Mouse (Mus musculus) heart, postnatal 14 days (tissue): ENCODE results near the gene 1700017B05Rik. TPM values are rescaled to one million over a fixed set of nuclear protein-coding genes. Genes with fewer than 3 reads are reported as not detected.
"Not testable (repeated sequence)": the region's sequence is repeated elsewhere in the genome, so short reads cannot be mapped to it uniquely, and the experiment has no call there.

Experiments used
- DNase-seq, 2 experiments: peaks; one replicate each; pipeline ENCODE4 v3.0.0; 2021 to 2022
- intact Hi-C: fragments of 180-260 bp; cut with DNase I; formaldehyde crosslinking; loops from one replicate; pipeline ENCODE4 v1.15.1; 2025
- long read RNA-seq, 2 experiments: library from polyadenylated mRNA; stranded (forward); transcript quantifications; one replicate each; pipeline ENCODE4 v2.0.0; 2021
- total RNA-seq, 2 experiments: library from RNA; stranded (reverse); gene quantifications; 2 replicates each; pipeline ENCODE4 v1.2.3; 2021

Gene 1700017B05Rik
- total RNA-seq, result 10 to 100 TPM; 15.5 to 16.4 TPM
- long read RNA-seq, experiment 1, full-length matches to known transcripts, result 9 of 18 reads
- long read RNA-seq, experiment 1, partial matches to known transcripts, result 9 of 18 reads
- long read RNA-seq, experiment 1, other reads (novel, unspliced or antisense), result 0 of 18 reads
- long read RNA-seq, experiment 2, full-length matches to known transcripts, result 5 of 7 reads
- long read RNA-seq, experiment 2, partial matches to known transcripts, result 2 of 7 reads
- long read RNA-seq, experiment 2, other reads (novel, unspliced or antisense), result 0 of 7 reads

- intact Hi-C loops, result loop anchor here (2.0 to 5.0 kb wide), 2 partner anchors 55 kb away; no protein-coding TSS in a partner anchor
- peak; percentile 81 to 84 for DNase-seq
Observed at GRCm38 (mm10) chr9:57261913-57262794, at the start of gene 1700017B05Rik. TSS of gene 1700017B05Rik (minus strand) at chr9:57262612.

- DNase-seq, result no peak
- intact Hi-C loops, result no loop called here
Observed at GRCm38 (mm10) chr9:57310895-57311294, 48.5 kb upstream of the 1700017B05Rik start.

- intact Hi-C loops, result no loop called here
- DNase-seq, result no peak
Observed at GRCm38 (mm10) chr9:57309353-57309752, 46.9 kb upstream of the 1700017B05Rik start.

- intact Hi-C loops, result no loop called here
- no peak for DNase-seq
Observed at GRCm38 (mm10) chr9:57307456-57307855, 45.0 kb upstream of the 1700017B05Rik start.

DNA sequence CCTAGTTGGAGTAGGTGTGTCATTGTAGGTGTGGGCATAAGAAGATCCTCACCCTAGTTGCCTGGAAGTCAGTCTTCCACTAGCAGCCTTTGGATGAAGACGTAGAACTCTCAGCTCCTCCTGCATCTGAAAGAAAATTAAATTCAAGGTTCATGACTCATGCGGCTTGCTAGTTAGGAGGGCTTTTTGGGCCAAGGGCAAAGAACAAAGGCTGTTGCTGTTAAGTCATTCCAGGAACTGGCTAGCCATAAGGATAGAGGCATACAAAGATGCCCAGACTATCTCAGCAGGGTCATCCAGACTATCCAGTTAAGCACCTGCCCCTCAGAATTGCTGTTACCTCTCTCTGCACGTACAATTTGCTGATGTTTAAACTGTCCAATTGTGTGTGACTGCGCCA lies 42.3 kb upstream of the 1700017B05Rik start:
- intact Hi-C loops, DNase-seq: not testable (repeated sequence)

DNA sequence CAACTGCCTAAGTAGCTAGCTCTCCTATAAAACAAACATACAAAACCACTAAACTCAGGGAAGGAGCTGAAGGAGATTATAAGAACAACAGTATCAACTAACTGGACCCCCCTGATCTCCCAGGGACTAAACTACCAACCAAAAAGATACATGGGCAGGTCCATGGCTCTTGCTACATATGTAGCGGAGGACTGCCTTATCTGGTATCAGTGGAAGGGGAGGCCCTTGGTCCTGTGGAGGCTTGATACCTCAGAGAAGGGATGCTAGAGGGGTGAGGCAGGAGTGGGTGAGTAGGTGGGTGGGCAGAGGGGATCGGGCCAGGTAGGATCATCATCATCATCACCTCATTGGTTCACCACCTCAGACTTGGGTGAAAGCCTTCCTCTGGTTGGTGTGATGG lies 41.8 kb upstream of the 1700017B05Rik start:
- intact Hi-C loops, result no loop called here
- no peak for DNase-seq

DNA sequence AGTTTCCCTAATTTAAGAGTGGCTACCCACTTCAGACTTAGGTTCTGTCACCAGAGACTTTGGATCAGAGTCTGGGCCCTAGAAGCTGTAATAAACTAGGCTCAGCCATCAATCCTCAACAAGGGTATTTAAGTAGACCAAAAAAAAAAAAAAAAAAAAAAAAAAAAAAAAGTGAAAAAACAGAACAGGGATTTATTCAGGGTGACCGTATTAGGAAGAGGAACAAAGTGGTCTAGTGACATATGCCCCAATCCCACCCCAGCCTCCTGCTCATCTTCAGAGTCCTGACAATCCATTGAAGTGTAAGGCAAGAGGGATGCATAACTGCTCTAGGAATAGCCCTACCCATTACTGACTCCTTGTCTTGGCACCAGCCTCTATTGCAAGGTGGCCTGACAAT lies 40.9 kb upstream of the 1700017B05Rik start:
- intact Hi-C loops, result no loop called here
- DNase-seq, result no peak

DNA sequence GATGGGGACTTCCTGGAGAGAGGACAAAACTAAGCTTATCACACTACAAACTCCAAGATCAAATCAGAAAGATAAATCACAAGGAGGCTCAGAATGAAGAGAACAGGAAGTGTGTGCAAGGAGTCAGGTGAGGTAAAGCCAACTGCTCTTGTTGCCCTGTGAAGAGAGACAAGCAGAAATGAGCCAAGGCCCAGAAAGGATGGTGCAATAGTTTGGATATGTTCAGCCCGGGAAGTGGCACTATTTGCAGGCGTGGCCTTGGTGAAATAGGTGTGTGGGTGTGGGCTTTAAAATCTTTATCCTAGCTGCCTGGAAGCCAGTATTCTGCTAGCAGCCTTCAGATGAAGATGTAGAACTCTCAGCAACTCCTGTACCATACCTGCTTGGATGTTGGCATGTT lies 38.4 kb upstream of the 1700017B05Rik start:
- intact Hi-C loops, result no loop called here
- no peak for DNase-seq

GRCm38 (mm10) chr9:57299790-57300477 lies 37.5 kb upstream of the 1700017B05Rik start:
- intact Hi-C loops, result no loop called here
- DNase-seq, result no peak

DNA sequence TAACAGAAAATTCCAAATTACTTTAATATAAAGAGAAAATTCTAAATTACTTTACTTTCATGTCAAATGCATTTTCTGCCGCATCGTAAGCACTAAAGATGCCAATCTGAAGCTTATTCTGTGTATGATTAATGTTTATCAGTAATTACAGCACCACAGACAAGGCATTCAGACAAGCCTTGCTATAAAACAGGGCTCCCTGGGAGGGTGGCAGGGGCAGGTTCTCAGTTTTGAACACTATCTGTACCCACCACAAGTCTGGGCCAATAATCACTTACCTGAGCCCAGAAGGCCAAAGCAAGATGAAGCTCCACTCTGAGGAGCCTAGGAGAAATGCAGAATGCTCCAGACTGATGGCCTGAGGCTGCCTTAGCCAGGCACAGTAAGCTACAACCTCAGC lies 35.5 kb upstream of the 1700017B05Rik start:
- no peak for DNase-seq
- intact Hi-C loops, result no loop called here

- no peak for DNase-seq
- intact Hi-C loops, result no loop called here
Observed at GRCm38 (mm10) chr9:57296277-57296676, 33.9 kb upstream of the 1700017B05Rik start.

- intact Hi-C loops, result no loop called here
- DNase-seq, result no peak
Observed at GRCm38 (mm10) chr9:57295666-57296065, 33.3 kb upstream of the 1700017B05Rik start.

DNA sequence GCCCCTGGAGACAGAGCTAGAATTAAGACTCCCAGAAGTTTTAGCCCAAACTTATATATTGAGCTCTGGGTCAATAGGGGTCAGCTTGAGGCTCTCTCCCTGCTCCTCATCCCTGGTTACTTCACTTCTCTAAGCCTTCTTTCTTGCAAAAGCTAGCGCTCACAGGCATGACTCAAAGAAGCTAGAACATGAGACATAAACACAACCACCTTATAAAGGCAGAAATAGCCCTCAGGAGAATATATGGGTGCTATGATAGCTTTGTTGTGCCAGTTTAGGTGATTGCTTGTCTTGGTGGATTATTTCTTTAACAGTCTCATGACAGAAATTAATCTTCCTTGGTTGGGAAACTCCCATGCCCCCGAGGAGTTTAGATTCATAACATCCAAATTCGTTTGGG lies 32.5 kb upstream of the 1700017B05Rik start:
- intact Hi-C loops, result no loop called here
- no peak for DNase-seq

DNA sequence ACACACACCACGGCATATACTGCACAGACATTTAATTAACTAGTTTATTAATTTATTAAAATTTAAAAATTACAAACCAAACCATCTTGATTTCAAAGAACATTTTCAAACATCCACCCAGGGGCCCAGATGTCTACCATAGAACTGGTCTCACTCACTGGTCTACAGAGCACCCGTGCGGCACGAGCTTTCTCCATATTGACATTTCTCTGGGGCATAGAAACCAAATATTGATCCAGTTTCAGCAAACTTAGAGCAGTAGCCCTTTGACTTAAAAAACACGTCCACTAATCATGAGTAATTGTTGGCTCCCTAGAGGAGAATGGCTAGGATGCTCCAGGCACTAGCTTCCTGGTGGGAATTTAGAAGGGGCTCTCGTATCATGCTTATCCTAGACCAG lies 24.8 kb upstream of the 1700017B05Rik start:
- intact Hi-C loops, result no loop called here
- no peak for DNase-seq

DNA sequence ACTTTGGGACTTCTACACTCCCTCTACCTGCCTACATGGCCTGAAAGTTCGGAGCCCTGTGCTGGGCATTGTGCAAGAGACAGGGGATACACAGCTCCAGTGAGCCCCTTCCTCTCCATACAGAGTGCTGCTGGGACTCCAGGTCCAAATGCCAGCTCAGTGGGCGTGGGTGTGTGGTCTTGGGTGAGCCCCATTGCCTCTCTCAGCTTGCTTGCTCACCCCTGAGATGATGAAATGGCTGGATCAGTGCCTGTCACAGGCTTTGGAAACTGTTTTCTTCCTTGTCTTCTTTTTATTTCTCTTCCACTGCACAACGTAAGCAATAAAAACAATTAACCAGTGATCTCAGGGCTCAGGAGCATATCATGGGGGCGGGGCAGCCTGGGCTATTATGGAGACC lies 20.9 kb upstream of the 1700017B05Rik start:
- intact Hi-C loops, result no loop called here
- no peak for DNase-seq

DNA sequence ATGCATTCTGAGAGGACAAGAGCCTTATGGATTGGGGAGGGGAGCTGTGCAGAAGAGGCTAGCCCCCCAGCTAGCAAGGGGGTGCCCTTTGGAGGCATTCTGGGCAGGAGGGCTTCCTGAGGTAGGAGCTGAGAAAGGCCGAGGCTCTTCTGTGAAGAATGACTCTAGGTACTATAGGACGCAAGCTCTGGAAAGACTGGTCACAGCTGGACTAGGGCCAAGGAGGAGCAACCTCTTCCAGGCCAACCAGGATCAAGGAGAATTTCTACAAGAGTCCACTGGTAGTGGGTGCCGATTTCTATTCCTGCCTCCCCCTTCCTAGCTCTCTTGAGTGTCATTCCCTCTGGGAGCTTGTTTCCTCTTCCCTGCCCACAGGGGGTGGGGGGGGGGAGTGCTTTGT lies 20.3 kb upstream of the 1700017B05Rik start:
- intact Hi-C loops, result no loop called here

GRCm38 (mm10) chr9:57281549-57281948 lies 19.1 kb upstream of the 1700017B05Rik start:
- intact Hi-C loops, result no loop called here
- peak in 1 of 2 experiments; percentile 31 for DNase-seq

More for the DNA sequence above, 20.3 kb upstream of the 1700017B05Rik start:
- no peak for DNase-seq

GRCm38 (mm10) chr9:57279441-57279840 lies 17.0 kb upstream of the 1700017B05Rik start:
- no peak for DNase-seq
- intact Hi-C loops, result no loop called here

- no peak for DNase-seq
- intact Hi-C loops, result no loop called here
Observed at GRCm38 (mm10) chr9:57278268-57278667, 15.9 kb upstream of the 1700017B05Rik start.

GRCm38 (mm10) chr9:57276311-57276710 lies 13.9 kb upstream of the 1700017B05Rik start:
- intact Hi-C loops, result no loop called here
- peak; percentile 59 to 75 for DNase-seq
